Mouse (Mus musculus) lung, adult 2 months (tissue): ENCODE results near the gene Whamm.

Experiments used
- CTCF ChIP-seq: fragments of 200-500 bp; IDR thresholded peaks from 2 replicates; pipeline ENCODE4 v1.5.1; 2011; ENCODE audit warnings: mild to moderate bottlenecking, low read length, control low read depth; ENCODE audit not compliant: insufficient read depth
- POLR2A ChIP-seq: fragments of 200-500 bp; IDR thresholded peaks from 2 replicates; pipeline ENCODE4 v1.6.1; 2011; ENCODE audit warnings: low read depth, mild to moderate bottlenecking, control low read depth, low read length, borderline replicate concordance; ENCODE audit errors: extremely low read depth

DNA sequence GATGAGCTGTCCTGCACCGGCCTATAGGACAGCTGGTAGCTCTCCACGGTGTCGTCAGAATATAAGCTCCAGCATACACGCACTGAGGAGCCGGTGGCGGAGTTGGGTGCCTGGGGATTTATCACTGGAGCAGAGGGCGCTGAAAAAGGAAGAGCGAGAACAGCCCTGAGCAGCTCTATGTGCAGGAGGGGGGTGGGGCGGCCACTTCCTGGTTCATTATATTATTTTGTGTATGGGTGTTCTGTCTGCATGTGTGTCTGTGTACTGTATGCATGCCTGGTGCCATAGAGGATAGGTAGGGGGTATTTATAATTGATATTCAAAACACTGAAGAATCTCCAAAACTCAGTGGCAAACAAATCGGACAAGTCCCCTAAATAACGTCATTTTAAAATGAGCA lies 22.2 kb upstream of the Whamm start:
- TF ChIP-seq CTCF (no peak), POLR2A (no peak)
